Mouse (Mus musculus): ENCODE measurements around the gene Taar7f.
"Not testable (repeated sequence)": the region's sequence is repeated elsewhere in the genome, so short reads cannot be mapped to it uniquely, and the experiment has no call there.

Gene Taar7f

GRCm38 (mm10) chr10:24049210-24049609, at the start of gene Taar7f:
Taar7f (plus strand) TSS chr10:24049510.
- DNase-seq: no peak

GRCm38 (mm10) chr10:23999639-24000038, 49.7 kb upstream of the Taar7f start, which contains the start of gene Taar7b:
Taar7b (plus strand) TSS chr10:23999939.
- no peak for DNase-seq

- DNase-seq: no peak
Measured at GRCm38 (mm10) chr10:24006442-24006841, 42.9 kb upstream of the Taar7f start.

- DNase-seq: no peak
Measured at GRCm38 (mm10) chr10:24007034-24007433, 42.3 kb upstream of the Taar7f start.

GRCm38 (mm10) chr10:24008143-24008542, 41.2 kb upstream of the Taar7f start:
- no peak for DNase-seq

GRCm38 (mm10) chr10:24026922-24027321, 22.4 kb upstream of the Taar7f start, which contains the start of gene Taar7d:
Taar7d (plus strand) TSS chr10:24027222.
- DNase-seq: no peak

GRCm38 (mm10) chr10:24031347-24031746, 18.0 kb upstream of the Taar7f start:
- no peak for DNase-seq

DNA sequence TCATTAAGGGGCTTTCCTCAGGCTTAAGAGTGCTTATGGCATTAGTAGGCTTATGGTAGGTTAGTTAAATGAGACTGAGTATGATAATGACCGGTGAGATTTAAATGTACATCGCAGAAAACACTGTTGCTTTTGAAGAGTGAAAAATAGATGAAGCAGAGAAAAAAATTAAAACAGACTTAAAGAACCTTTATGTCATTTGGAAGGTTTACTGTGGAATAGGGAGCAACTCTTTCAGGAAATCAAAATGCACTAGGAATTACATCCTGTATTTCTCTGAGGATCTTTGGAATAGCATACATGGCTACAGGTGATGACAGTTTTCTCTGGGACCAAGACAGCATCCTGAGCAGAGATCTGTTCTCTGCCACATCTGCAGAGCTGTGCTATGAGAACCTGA, 12.0 kb upstream of the Taar7f start, which contains the start of gene Taar7e:
Taar7e (plus strand) TSS at position 301 of the 400 bp plus-strand sequence.
- DNase-seq: no peak

- no peak for DNase-seq
Measured at GRCm38 (mm10) chr10:24040120-24040869, 9.0 kb upstream of the Taar7f start.

DNA sequence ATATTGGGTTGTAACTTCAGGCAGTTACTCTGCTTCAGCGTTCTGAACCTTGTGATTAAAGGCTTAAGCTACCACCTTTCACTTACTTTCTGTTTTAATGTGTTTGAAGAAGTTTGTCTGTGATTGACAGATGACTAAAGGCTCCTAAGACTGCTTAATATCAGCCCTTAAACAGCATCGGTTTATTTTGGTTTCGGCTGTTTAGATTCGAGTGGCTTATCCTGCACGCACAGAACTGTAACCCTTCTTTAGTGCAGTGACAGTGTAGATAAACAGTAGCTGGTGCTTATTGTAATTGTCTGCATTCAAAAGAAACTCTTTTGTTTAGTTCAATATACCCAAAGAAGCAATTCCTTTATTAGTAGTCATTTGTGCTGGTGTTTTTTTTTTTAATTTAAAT, 2.7 kb downstream of the Taar7f start:
- no peak for DNase-seq

- no peak for DNase-seq
Measured at GRCm38 (mm10) chr10:24058986-24059385, 9.7 kb downstream of the Taar7f start.

GRCm38 (mm10) chr10:24074751-24075150, 25.4 kb downstream of the Taar7f start:
- not testable (repeated sequence) for DNase-seq

DNA sequence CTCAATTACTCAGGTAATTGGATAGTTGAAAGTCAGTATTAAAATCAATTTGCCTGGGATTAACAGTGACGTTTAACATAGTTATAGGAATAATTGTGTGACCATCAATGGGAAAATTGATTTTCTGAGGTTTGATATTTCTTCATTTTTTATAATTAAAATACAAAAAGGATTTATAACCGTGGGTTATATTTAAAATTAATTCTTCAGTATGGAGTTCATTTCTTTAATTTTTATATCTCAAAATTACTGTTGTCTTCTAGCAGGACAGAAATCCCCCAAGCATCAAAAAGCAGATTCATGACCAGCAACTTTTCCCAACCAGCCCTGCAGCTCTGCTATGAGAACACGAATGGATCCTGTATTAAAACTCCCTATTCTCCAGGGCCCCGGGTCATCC, 26.9 kb downstream of the Taar7f start, which contains the start of gene Taar8a:
Taar8a (plus strand) TSS at position 301 of the 400 bp plus-strand sequence.
- DNase-seq: not testable (repeated sequence)

DNA sequence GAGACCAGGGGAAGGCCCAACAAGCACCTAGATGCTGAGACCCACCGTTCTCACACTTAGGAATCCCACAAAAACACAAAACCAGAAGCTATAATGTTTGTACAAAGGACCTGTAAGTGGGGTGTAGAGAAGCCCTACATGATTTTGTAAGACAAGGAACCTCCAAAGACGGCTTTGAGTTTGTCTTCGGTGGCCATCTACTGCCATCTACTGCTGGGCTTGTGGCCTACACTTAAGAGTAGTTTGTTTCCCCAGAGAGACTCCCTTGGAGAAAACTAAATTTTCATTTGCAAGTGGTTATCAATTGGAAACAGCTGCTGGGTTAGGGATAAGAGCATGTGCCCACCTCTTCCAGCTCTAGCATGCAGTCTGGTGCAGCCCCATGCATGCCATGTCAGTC, 30.9 kb downstream of the Taar7f start:
- DNase-seq: no peak

DNA sequence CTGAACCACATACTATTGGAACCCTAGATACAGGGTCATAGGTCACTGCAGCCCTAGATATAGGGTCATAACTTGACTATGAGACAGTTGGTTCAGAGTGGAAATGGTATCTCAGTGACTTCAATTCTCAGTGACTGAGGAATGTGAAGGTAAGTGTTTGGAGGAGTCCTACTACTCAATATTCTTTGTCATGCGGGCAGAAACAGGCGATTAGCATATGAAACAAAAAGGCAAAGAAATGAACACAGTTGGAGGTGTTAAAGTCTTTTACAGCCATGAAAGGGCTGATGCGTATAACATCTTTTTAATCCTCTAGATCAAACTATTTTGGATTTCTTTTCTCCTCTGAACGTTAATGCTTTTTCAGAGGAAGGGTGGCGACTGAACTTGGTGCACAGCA, 36.6 kb downstream of the Taar7f start:
- no peak for DNase-seq

- DNase-seq: no peak
Measured at GRCm38 (mm10) chr10:24086555-24086954, 37.2 kb downstream of the Taar7f start.

- no peak for DNase-seq
Measured at GRCm38 (mm10) chr10:24087168-24087567, 37.9 kb downstream of the Taar7f start.

- DNase-seq: no peak
Measured at GRCm38 (mm10) chr10:24092194-24092593, 42.9 kb downstream of the Taar7f start, which contains the start of gene Taar8b. Taar8b (minus strand) TSS chr10:24092294.

GRCm38 (mm10) chr10:24097010-24097409, 47.7 kb downstream of the Taar7f start:
- not testable (repeated sequence) for DNase-seq
